Mouse (Mus musculus): ENCODE results near the gene Zpld1. TPM values are rescaled to one million over a fixed set of nuclear protein-coding genes. Genes with fewer than 3 reads are reported as not detected.

The Zpld1 gene
- not detected for total RNA-seq (2021)
- long read RNA-seq, experiment 1, result 0 reads
- long read RNA-seq, experiment 2, result 0 reads

- DNase-seq (ENCODE audit: low spot score in 2 of 2), result no peak
These were observed at the start of gene Zpld1 for GRCm38 (mm10) chr16:55297886-55298285. Gene Zpld1 (minus strand): TSS chr16:55297986.

DNA sequence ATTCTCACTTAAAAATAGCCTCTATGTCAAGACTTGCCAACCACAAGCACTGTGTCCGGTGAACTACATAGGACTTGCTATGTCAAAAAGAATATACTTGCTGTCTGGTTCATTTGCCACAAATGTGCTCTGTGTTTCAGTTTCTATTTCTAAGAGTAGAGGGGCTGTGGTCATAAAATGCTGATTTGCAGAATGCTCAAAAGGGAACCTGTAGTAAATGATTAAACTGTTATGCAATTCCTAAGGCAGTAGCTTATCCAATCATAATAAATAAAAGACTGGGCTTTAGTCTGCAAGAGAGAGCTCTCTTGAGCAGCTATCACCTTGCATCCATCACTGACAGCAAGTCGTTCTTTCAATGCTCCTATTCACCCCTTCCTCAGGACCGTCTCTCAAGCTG is 47.9 kb upstream of the Zpld1 start:
- DNase-seq (ENCODE audit: low spot score in 2 of 2), result no peak

DNA sequence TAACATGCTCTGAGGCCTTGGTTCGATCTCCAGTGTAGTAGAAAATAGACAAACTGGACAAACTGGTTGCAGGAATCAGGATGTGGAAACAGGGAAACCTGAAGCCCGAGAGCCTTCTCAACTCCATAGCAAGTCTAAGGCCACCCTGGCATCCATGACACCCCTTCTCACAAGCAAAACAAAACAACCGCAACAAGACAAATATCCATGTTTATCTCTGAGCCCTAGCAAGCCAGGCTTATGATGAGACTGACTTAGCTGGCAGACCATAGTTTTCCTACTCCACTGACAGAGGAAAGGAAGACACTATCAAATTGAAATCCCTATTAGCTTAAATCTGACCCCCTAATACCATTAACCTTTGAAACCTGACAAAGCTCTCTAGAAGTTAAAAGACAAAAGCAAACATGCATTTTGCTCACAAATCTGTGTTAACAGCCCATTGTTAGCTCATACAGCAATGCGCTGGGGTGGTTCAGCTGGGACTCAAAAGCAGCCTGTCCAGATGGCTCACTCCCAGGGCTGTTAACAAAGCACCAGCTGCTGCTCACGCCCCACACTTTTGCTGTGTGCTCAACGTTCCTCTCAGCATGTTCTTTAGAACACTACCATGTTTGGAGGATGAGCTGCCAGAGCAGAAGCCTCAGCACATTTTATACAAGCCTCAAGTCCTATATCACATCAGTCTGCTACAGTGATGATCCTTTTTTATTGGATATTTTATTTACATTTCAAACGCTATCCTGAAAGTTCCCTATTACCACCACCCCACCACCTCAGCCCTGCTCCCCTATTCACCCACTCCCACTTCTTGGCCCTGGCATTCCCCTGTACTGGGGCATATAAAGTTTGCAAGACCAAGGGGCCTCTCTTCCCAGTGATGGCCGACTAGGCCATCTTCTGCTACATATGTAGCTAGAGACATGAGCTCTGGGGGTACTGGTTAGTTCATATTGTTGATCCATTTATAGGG is 24.0 kb upstream of the Zpld1 start:
- peak in 1 of 2 experiments; percentile 30 for DNase-seq (ENCODE audit: low spot score in 2 of 2)

DNA sequence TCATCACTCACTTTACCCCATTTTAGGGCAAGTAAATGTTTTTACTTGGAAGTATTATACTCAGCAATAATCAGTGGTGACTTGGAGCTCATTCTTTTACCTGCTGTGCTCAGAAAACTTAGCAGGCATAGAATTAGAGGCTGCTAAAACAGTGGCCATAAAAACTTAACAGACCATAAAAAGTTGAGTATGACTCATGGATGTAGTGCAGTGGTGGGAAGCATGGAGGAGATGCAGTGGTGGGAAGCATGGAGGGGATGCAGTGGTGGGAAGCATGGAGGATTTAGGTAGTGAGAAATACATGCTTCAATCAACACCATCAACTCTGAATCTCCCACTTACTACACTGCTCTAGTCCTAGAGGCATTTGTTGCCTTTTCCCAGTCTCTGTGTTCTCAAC is 19.2 kb upstream of the Zpld1 start:
- no peak for DNase-seq (ENCODE audit: low spot score in 2 of 2)

DNA sequence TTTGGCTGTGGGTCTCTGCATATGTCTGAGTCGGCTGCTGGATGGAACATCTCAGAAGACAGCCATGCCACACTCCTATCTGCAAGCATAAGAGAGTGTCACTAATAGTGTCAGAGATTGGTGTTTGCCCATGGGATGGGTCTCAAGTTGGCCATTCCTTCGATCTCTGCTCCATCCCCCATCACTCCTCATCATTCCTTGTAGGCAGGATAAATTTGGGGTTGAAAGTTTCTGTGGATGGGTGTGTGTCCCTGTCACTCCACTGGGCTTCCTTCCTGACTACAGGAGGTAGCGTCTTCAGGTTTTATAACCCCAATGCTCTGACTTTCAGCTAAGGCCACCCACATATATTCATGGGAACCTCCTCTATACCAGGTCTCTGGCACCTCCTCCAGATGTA is 14.3 kb upstream of the Zpld1 start:
- DNase-seq (ENCODE audit: low spot score in 2 of 2), result no peak

- DNase-seq (ENCODE audit: low spot score in 2 of 2), result no peak
These were observed 15.1 kb downstream of the Zpld1 start for GRCm38 (mm10) chr16:55282696-55283095.

- DNase-seq (ENCODE audit: low spot score in 2 of 2), result no peak
These were observed 20.3 kb downstream of the Zpld1 start for GRCm38 (mm10) chr16:55277447-55277846.

DNA sequence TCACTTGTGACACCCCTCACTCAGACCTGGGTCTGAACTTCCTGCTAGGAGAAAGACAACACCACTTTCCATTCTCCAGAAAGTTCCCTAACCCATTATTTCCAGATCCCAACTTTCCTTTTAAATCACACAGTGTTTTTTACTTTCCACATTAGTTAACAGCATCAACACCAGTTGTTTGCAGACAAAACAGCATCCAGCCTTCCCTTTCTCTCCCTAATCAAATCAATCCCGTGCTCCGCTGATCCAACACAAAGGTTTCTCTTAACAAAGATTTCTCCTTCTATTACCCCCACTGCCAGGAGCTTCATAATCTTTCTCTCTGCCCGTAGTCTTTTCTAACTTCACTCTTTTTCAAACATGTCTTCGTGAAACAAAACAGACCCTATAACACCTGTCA is 32.5 kb downstream of the Zpld1 start:
- no peak for DNase-seq (ENCODE audit: low spot score in 2 of 2)

DNA sequence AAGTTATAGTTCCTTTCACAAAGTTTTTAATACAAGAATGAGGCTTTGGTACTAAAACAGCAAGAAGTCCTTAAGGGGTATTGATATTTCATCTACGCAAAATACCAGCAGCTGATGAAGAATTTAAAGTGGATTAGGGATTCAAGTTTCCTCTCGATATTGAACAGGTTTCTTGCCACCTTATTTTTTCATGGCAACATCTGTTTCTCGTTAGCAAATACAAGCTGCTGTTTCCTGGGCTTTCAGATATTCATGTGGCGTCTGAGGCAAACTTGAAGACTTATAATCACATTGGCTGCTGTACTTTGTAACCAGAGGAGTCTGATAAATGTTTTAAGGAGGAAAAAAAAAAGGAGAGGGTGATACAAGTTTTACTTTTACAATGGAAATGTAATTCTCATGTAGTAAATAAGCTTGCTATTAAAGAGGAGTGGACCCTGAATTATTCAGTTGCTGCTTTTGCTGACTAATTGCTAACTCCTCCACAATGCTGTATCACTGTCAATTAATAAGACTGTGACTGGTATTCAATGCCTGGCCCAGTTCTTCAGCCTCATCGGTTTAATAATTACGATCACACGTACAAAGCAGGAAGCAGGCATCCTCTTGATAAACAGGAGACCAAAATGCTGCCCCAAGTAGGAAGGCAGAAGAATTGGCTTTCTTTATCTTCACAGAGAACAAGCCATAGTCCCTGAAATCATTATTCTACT is 36.8 kb downstream of the Zpld1 start:
- DNase-seq (ENCODE audit: low spot score in 2 of 2), result no peak

DNA sequence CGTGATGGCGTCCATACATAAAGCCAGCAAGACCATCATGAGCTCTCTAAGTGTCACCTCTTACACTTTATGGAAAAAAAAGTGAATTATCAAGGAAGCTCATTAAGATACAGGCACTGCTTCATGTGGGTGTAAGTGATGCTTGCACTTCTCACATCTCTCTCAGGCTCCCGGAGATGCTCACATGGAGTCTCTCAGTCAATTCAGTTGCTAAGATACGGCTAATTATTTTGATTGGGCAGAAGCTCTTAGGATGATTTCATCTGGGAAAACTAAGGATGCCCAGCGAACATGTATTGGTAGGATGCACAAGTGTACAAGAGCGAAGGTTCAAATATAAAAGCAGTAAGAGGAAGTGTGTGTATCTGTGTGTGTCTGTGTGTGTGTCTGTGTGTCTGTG is 38.1 kb downstream of the Zpld1 start:
- no peak for DNase-seq (ENCODE audit: low spot score in 2 of 2)

DNA sequence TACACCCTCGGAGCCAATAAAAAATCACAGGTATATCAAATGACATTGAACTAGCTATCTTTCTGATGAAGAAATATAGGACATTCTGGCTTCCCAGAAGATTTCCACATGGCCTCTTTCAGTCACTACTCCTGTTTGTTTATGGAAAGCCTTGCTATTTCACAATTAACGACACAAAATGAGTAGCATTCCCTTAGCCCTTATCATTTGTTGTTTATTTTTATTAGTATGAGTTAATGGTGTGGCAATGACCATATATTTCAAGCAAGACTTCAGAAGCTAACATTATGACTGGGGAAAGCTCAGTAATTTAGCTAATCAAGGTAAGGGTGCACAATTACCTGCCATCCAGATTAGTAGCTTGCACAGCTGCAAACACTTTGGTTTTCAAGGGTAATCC is 56.8 kb downstream of the Zpld1 start:
- DNase-seq (ENCODE audit: low spot score in 2 of 2), result no peak

GRCm38 (mm10) chr16:55228995-55229622 is 68.7 kb downstream of the Zpld1 start:
- DNase-seq (ENCODE audit: low spot score in 2 of 2), result no peak

- no peak for DNase-seq (ENCODE audit: low spot score in 2 of 2)
These were observed 93.8 kb downstream of the Zpld1 start for GRCm38 (mm10) chr16:55203945-55204344.

- DNase-seq (ENCODE audit: low spot score in 2 of 2), result no peak
These were observed 107.4 kb downstream of the Zpld1 start for GRCm38 (mm10) chr16:55190397-55190796.

GRCm38 (mm10) chr16:55185370-55185769 is 112.4 kb downstream of the Zpld1 start:
- DNase-seq (ENCODE audit: low spot score in 2 of 2), result no peak
